Mouse (Mus musculus) liver, postnatal 0 days (tissue): Measurements from ENCODE around the gene Thtpa.

Source experiments
- CTCF ChIP-seq: sonication (generic); IDR thresholded peaks from 2 replicates; pipeline ENCODE4 v1.5.1; 2016; ENCODE audit warnings: antibody characterized with exemption, low read depth
- EP300 ChIP-seq: IDR thresholded peaks from 2 replicates; pipeline ENCODE4 v1.6.1; 2016; ENCODE audit warnings: antibody characterized with exemption, low read depth, mild to moderate bottlenecking

DNA sequence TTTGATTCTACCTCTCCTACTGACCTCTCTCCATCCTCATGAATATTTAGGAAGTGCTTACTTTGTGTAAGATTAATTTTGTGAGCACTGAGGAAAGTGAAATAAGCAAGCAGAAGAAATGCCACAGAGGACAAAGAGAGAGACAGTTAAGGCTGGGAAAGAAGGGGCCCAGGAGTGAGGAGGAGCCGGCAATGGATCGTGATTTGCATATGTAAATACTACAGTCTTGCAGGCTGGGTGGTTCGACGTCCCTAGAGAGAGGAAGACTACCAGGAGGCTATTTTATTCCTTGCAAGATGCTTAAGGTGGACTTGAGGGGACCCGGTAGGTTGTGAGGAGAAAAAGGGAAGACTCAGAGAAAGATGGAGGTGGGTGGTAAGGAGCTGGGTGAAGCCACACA lies 13.5 kb upstream of the Thtpa start:
- TF ChIP-seq CTCF, result no peak
- no peak for TF ChIP-seq EP300
